Mouse (Mus musculus) G1E-ER4 (cell line): ENCODE results near the gene Nt5c. TPM values are rescaled to one million over a fixed set of nuclear protein-coding genes. Genes with fewer than 3 reads are reported as not detected.

Experiments
- GATA1 ChIP-seq: IDR thresholded peaks from one replicate; pipeline ENCODE4 v1.8.0; 2012; ENCODE audit warnings: low read length, inconsistent platforms
- polyA plus RNA-seq: library from polyadenylated mRNA; stranded (reverse); fragments of >175 nt; gene quantifications from 2 replicates; pipeline ENCODE4 v1.2.3, GENCODE M21; 2012

Gene Nt5c
- polyA plus RNA-seq, 1 experiment, result 142 TPM

DNA sequence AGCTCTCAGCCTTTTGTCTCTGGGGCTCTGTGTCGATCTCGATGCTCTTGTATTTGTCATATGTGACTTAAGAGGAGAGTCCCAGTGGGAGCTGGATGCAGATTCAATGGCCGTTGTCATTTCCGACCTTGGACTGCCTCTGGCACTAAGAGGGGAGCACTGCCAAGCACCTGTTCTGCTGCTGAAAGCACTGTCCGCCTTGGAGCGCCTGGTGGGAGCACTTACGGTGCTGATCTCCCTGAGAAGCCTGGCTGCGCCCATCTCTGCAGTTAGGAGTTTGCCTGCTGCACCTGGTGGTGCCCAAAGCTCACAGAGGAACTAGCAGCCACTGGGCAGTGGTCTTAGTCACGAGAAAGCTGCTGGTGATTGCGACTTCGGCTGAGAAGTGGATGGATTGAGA lies 8.4 kb downstream of the Nt5c start:
- no peak for TF ChIP-seq GATA1

DNA sequence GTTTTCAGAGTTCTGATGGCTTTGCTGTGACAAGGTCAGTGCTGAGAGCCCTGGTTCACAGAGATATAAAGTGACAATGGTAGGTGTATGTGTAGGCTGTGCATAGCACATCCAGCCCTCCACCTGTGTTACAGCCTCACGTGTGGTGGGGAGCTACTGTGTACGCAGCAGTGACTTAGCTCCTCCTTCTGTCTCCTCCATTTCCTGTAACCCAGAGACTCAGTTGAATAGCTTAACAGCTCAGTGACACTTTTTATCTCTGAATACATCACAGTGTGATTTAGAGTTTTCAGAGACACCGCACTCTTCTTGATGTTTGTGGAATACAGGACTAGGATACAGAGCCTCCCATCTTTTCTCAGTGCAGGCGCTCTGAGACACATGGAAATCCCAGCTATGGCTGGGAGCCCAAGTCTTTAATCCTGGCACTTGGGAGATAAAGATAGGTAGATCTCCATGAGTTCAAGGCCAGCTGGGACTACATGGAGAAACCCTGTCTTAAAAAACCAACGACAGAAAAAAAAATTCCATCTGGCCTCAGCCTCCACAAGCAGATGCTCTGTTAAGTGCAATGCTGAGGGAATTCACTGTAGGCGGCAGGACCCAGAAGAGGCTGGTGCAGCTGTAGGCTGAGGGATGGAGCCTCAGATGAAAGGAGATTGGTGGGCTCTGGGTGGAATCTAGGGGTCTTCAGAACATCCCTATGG lies 10.0 kb downstream of the Nt5c start:
- TF ChIP-seq GATA1, result no peak

DNA sequence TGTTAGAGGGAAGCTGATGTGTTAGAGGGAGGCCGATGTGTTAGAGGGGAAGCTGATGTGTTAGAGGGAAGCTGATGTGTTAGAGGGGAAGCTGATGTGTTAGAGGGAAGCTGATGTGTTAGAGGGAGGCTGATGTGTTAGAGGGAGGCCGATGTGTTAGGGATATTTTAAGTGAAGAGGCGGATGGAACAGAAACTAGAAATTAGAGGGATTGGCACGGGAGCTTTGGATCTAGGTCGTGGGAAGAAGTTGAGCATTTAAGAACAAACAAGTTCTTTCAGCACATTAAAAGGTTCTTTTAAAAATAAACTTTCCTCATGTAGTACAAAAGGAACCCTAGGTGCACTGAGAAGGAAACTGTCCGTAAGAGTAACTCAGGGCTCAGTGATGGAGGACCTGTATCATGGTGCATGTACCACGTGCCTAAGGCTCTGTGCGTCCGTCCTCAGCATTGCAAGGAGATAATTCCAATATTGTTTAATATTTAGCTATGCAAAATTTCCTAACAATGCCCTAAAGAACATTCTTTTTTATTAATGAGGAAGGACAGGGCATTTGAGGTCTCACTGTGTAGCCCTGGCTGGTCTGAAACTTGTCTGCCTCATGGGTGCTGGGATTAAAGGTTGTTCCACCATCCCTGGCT lies 13.2 kb downstream of the Nt5c start:
- no peak for TF ChIP-seq GATA1

DNA sequence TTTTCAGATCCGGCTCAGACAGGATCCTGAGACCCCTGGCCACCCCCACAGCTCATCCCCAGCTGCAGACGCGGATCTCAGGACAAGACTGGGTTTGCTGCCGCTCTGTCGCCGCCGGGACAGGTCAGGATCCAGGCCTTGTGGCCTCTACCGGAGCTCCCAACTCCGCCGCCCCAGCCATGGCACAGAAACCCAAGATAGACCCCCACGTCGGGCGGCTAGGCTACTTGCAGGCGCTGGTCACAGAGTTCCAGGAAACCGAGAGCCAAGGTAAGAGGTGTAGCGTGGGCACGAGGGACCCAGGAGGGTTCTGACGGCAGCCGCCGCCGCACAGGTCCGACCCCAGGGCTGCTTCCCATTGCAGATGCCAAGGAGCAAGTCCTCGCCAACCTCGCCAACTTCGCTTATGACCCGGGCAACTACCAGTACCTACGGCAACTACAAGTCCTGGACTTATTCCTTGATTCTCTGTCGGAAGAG lies 15.9 kb downstream of the Nt5c start:
- TF ChIP-seq GATA1, result no peak

DNA sequence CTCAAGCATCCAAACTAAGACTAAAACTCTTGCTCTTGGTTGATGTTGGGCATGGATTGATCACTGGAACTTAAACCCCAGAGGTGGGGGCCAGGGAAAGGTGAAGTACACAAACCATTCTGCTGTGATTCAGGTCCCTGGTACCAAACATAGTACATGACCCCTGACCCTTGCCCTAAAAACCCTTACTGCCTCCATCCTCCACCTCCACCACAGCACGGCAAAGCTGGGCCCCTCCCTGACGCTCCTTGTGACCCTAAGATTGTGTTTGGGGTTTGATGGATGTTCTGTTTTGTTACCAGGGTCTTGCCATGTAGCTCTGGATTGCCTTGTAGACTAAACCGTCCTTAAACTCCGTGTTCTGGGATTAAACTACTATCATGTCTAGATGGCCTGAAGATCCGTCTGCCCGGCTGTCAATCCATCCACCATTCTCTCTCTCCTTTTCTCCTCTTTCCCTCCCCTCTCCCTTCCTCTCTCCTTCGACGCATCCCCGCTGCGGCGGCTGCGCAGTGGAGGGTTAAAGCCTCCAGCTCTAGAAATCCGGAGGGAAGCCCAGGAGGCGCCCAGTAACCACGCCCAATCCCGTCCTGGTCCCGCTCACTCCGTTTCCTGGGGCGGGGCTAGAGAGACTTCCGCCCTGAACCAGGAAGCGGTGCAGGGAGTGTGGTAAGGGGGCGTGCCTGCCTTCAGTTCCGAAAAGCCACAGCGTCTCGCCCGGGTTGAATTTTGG lies 16.5 kb downstream of the Nt5c start, which contains the start of gene Armc7:
Gene Armc7, plus strand, starts transcription at position 643 of the 733 bp plus-strand sequence.
- TF ChIP-seq GATA1, result no peak

DNA sequence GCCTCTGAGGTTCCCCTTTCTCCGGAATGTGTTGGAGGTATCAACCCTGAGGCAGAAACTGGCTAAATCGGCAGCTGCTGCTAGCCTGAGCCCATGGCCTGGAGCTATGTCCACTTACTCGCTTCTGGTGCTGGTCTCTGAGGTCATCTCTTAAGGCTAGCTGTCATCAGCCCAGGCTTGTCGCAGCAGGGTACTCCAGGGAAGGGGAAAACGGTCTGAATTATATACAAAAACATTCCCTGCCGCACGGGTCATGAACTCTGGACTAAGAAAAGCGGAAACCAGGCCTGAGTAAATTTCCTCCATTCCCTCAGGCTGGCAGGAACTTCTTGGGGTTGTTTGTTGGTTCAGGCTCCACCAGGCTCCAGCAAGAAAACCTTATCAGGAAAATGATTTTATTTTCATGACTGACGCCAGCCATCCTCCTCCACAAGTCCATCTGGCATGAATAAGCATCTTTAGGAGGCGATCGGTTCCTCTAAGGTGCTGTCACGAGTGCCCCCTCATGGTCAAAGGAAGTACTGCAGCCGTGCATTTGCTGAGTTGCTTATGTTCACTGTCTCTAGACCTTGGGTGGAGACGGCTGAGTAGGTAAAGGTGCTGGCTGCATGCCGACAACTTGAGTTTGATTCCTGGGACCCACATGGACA lies 17.9 kb downstream of the Nt5c start:
- no peak for TF ChIP-seq GATA1

DNA sequence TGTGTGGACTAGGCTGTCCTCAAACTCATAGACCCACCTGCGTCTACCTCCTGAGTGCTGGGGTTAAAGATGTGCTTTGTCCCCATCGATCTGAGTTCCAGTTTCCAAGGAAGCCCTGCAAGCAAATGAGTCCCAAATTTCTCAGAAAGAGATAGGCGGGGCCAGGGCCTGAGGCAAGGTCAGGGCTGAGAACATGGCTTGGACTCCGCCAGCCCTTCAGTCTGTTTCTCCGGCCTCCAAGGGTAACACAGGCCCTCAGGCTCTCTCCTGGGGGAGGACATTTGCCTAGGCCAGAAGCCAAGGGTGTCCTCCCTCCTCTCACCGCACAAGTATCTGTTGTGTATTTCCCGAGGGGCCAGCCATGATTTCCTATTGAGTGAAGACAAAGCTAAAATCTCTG lies 19.5 kb downstream of the Nt5c start:
- TF ChIP-seq GATA1, result no peak

DNA sequence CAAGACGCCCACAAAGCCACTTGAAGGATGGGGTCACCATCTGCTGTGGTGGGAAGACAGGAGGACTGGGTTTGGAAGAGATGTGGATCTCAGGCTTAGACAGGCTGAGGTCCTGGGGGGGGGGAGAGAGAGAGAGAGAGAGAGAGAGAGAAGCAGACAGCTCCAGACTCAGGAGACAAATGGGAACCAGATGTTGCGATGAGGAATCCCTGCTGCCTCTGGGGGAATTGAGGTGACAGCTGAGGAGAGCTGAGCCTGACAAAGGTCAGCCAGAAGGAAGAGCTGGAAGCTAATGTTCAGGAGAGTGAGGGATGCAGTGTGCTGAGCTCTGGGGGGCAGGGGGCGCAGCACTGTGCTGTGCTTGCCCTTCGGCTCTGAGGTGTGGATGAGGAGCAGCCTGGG lies 24.4 kb downstream of the Nt5c start:
- no peak for TF ChIP-seq GATA1

DNA sequence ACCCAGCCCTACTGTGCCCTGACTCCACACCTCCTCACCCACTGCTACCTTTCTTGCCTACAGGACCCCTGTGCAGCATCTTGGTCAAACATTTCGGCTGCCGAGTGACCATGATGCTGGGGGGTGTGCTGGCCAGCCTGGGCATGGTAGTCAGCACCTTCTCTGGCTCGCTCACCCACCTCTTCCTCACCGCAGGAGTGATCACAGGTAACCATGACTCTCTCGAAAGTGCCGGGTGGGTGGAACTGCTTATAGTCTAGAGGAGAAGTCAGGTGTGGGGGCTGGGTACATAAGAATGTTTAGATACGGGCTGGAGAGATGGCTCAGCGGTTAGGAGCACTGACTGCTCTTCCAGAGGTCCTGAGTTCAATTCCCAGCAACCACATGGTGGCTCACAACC lies 26.8 kb downstream of the Nt5c start:
- TF ChIP-seq GATA1, result no peak

DNA sequence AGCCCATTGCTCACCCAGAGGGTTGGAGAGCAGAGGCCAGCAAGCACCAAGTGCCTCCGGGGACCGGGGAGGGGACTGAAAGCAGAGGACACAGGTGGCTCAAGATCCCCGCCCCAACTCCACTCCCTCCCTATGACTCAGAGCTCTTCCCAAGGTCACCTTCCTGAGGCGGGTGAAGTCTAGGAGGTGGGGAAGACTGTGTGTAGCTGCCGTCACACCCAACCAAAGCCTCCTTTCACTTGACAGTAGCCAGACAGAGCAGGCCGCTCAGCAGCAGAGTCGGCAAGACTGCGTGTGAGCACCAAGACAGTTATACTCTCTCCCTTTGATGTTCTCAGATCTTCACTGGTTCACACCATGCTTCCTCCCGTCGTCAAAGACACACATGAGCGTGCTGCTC lies 28.3 kb downstream of the Nt5c start:
- TF ChIP-seq GATA1, result no peak

DNA sequence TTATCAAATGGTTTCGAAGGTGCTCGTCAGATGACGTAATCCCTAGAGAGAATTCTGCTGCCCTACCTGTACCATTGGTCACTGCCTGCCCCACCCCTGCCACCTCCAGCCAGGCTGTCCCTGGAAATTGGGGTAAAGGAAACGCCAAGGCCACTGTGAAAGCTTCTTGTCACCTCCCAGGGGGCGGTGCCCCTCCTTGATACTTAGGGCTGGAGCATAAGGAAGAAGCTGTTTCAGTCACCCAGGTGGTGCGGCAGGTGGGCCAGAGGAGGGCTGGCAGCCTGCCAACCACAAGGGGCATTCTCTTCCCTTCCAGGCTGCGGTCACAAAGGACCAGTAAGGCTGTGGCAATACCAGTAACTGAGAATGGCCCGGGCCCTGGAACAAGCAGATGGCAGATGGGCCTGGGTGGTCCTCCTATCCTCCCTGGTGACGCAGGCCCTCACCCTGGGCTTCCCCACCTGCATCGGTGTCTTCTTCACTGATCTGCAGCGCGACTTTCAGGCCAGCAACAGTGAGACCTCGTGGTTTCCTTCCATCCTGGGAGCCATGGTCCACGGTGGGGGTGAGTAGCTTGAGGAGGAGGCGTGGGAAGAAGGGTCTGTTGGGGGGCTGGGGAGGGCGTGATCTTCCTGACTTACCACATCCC lies 29.3 kb downstream of the Nt5c start, which contains the start of gene Slc16a5:
Gene Slc16a5, plus strand, starts transcription at position 232 of the 649 bp plus-strand sequence.
- no peak for TF ChIP-seq GATA1

DNA sequence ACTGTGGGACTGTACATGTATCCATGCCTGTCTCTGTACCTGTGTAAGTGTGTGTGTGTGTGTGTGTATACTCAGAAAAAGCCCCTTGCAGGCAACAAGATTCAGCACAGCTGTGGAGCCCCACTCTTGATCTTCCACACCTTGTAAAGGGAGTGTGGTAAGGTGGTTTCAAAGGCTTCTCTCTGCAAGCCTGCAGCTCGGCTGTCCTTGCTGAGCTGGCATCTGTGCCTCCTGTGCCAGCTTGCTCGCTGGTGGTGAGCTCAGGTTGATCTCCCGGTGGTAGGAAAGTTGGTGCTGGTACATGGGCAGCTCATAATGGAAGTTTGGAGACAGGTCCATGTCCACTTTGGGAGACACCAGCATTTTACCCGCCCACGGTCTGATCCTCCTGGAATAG lies 29.8 kb downstream of the Nt5c start:
- no peak for TF ChIP-seq GATA1

DNA sequence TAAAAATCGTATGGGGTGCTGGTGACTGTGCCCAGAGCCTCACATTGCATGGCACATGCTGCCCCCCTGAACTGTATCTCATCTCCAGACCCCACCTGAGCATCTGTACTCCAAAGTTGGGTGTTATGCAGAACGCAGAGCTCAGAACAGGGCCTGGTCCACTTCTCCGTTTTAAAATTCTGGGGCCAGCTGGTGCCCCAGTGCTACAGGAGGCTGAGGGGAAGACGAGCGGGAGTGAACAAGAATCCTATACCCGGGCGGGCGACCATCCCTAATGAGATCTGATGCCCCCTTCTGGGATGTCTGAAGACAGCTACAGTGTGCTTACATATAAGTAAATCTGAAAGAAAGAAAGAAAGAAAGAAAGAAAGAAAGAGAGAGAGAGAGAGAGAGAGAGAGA lies 30.7 kb downstream of the Nt5c start:
- TF ChIP-seq GATA1, result no peak

DNA sequence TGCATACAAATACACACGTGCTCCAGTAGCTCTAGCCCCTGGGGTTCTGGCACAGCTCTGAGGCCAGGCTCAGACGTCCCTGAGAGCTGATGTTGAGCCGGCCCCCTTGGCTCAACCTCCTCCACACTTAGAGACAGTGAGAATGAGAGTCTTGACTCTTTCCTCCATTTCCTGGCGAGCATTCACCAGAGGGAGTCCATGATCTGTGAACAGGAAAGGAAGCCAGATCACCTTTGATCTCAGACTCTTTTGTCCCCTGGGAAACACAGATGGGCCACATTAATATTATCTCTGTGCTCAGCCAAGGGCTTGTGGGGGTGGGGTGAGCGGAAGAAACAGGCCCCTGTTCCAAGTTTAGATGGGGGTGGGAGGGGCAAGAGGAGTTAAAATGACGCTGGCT lies 34.3 kb downstream of the Nt5c start:
- TF ChIP-seq GATA1, result no peak

DNA sequence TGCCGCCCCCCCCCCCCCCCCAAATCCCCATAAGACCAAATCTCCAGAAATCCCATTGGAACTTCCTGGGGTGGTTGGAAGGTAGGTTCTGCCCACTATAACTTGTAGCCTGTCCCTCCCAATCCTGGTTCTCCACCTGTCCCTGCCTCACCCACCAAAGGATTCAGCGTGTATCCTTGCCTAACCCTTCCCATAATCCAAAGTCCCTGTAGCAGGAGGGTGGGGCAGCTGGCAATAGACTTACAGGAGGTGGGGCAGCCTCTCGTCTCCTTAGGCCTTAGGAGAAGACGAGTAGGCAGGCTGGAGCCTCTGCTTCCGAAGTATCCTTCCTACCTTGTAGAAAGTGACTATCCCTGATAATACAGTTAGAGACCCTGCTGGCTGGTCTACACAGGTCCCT lies 35.5 kb downstream of the Nt5c start:
- no peak for TF ChIP-seq GATA1
